Mouse (Mus musculus): Measurements from ENCODE around the gene Slitrk1. TPM values are rescaled to one million over a fixed set of nuclear protein-coding genes. Genes with fewer than 3 reads are reported as not detected.

The Slitrk1 gene
- not detected in 4 replicates for total RNA-seq (2023; ENCODE audit: inconsistent age)

DNA sequence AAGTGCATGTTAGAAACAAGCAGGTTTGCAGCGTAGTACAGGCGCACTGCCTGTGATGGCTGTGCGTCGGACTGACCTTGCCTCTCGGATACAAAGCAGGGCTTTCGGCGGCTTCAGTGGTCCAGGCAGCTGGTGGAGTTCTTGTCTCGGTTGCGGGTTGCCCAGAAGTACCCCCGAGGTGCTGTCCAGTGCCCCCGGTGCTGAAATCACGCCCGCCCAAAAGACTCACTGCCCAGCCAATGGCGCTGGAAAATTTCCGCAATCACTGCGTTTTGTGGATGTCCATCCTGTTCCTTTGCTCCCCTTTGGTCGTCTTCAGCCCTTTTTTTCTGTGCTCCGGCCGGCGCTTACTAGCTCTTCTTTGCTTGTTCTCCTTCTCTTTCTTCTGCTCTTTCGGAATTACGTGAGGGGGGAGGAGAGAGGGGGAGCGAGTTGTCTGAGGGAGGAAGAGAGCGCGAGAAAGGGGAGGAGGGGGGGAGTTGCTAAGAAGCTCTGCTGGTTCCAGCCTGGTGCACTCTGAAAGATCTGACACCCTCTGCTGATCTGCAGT, at the start of gene Slitrk1:
Slitrk1 (minus strand) TSS at position 445 of the 550 bp plus-strand sequence.

